Mouse (Mus musculus) forebrain, embryonic 13.5 days (tissue): ENCODE measurements around the gene Usp12. TPM values are rescaled to one million over a fixed set of nuclear protein-coding genes. Genes with fewer than 3 reads are reported as not detected.
A peak's percentile ranks its signal among the peaks of the same experiment; 100 is the strongest.

ENCODE experiments used
- ATAC-seq: fragments of 200-750 bp; cut with Nextera tagmentation; 2 replicates; pipeline ENCODE4 v1.8.0; 2017
- H3K27ac ChIP-seq: fragments of 300-500 bp; sonication (generic); 2 replicates; pipeline ENCODE4 v1.5.1; 2015; ENCODE audit warnings: inconsistent platforms, mild to moderate bottlenecking, moderate library complexity
- H3K27me3 ChIP-seq: fragments of 300-500 bp; sonication (generic); 2 replicates; pipeline ENCODE4 v1.6.1; 2015; ENCODE audit warnings: mild to moderate bottlenecking, inconsistent platforms
- H3K36me3 ChIP-seq: fragments of 300-500 bp; sonication (generic); 2 replicates; pipeline ENCODE4 v1.6.1; 2015; ENCODE audit warnings: mild to moderate bottlenecking, inconsistent platforms; ENCODE audit not compliant: poor library complexity, severe bottlenecking
- H3K4me1 ChIP-seq: fragments of 300-500 bp; sonication (generic); 2 replicates; pipeline ENCODE4 v1.6.1; 2015; ENCODE audit warnings: inconsistent platforms
- H3K4me2 ChIP-seq: fragments of 300-500 bp; sonication (generic); 2 replicates; pipeline ENCODE4 v1.6.1; 2015; ENCODE audit warnings: inconsistent platforms, mild to moderate bottlenecking, moderate library complexity
- H3K4me3 ChIP-seq: fragments of 300-500 bp; sonication (generic); 2 replicates; pipeline ENCODE4 v1.5.1; 2015; ENCODE audit warnings: mild to moderate bottlenecking, inconsistent platforms
- H3K9ac ChIP-seq: fragments of 300-500 bp; sonication (generic); 2 replicates; pipeline ENCODE4 v1.6.1; 2015; ENCODE audit warnings: mild to moderate bottlenecking, inconsistent platforms
- H3K9me3 ChIP-seq: fragments of 300-500 bp; sonication (generic); replicated peaks from 2 replicates; pipeline ENCODE4 v1.6.1; 2016; ENCODE audit warnings: inconsistent platforms
- WGBS: fragments of 180-500 bp; shearing (Covaris S2); methylation state at CpG from one replicate; pipeline ENCODE4 v1.1.7; 2015; 5-methylcytosine and 5-hydroxymethylcytosine counted together
- polyA plus RNA-seq: library from polyadenylated mRNA; unstranded; fragments of >200 nt; fragmentation: Nextera tagmentation; extraction: Ambion mirVana; gene quantifications from 2 replicates; pipeline ENCODE4 v1.2.1, GENCODE M21; 2015

Usp12 gene
- 11.0 and 13.5 TPM in 2 replicates for polyA plus RNA-seq

- H3K4me1 ChIP-seq = peaks cover 35% of the 10 kb centered on the region
- WGBS = under 1% methylated on average over 19 of the region's 51 CpGs
- no peaks in the 10 kb centered on the region for H3K36me3 ChIP-seq
- H3K27ac ChIP-seq = peak within 1 kb of the TSS; percentile 91
- ATAC-seq = peak; percentile 98
- no peaks in the 10 kb centered on the region for H3K27me3 ChIP-seq
- peak within 1 kb of the TSS; percentile 80 for H3K4me2 ChIP-seq
- H3K4me3 ChIP-seq = peak within 1 kb of the TSS; percentile 96
- no peaks in the 10 kb centered on the region for H3K9me3 ChIP-seq
- H3K9ac ChIP-seq = peak within 1 kb of the TSS; percentile 93
These were observed at the start of gene Usp12 for GRCm38 (mm10) chr5:146794853-146795252. Usp12 (minus strand) TSS chr5:146795006.

- H3K4me3 ChIP-seq = peak overlapping the region; percentile 70
- no peaks in the 10 kb centered on the region for H3K9me3 ChIP-seq
- peaks cover 11% of the 10 kb centered on the region for H3K36me3 ChIP-seq
- WGBS = 7% methylated on average over 6 of the region's 6 CpGs
- peak overlapping the region; percentile 77 for H3K27ac ChIP-seq
- no peaks in the 10 kb centered on the region for H3K27me3 ChIP-seq
- peak; percentile 51 for ATAC-seq
- peak overlapping the region; percentile 80 for H3K9ac ChIP-seq
- peaks cover 18% of the 10 kb centered on the region for H3K4me1 ChIP-seq
- H3K4me2 ChIP-seq = peak overlapping the region; percentile 93
These were observed 49.6 kb upstream of the Usp12 start for GRCm38 (mm10) chr5:146844301-146844941.

- H3K27ac ChIP-seq = no peak overlapping the region
- WGBS = 92% methylated on average over 4 of the region's 4 CpGs
- H3K4me2 ChIP-seq = no peak overlapping the region
- no peak overlapping the region for H3K9ac ChIP-seq
- H3K4me3 ChIP-seq = no peak overlapping the region
- H3K4me1 ChIP-seq = peaks cover 18% of the 10 kb centered on the region
- peaks cover 33% of the 10 kb centered on the region for H3K36me3 ChIP-seq
- no peaks in the 10 kb centered on the region for H3K27me3 ChIP-seq
- ATAC-seq = no peak
- H3K9me3 ChIP-seq = no peaks in the 10 kb centered on the region
These were observed 47.2 kb upstream of the Usp12 start for GRCm38 (mm10) chr5:146841996-146842395.

GRCm38 (mm10) chr5:146841301-146841700 lies 46.5 kb upstream of the Usp12 start:
- no peak overlapping the region for H3K9ac ChIP-seq
- 85% methylated on average over 5 of the region's 5 CpGs for WGBS
- no peak overlapping the region for H3K4me3 ChIP-seq
- no peaks in the 10 kb centered on the region for H3K27me3 ChIP-seq
- no peak overlapping the region for H3K27ac ChIP-seq
- no peaks in the 10 kb centered on the region for H3K9me3 ChIP-seq
- no peak for ATAC-seq
- peaks cover 17% of the 10 kb centered on the region for H3K4me1 ChIP-seq
- no peak overlapping the region for H3K4me2 ChIP-seq
- peaks cover 40% of the 10 kb centered on the region for H3K36me3 ChIP-seq

GRCm38 (mm10) chr5:146840422-146840821 lies 45.6 kb upstream of the Usp12 start:
- no peak overlapping the region for H3K27ac ChIP-seq
- 88% methylated on average over 4 of the region's 4 CpGs for WGBS
- peaks cover 49% of the 10 kb centered on the region for H3K36me3 ChIP-seq
- no peak overlapping the region for H3K4me3 ChIP-seq
- ATAC-seq = no peak
- no peaks in the 10 kb centered on the region for H3K9me3 ChIP-seq
- no peak overlapping the region for H3K9ac ChIP-seq
- H3K4me1 ChIP-seq = peaks cover 8% of the 10 kb centered on the region
- H3K27me3 ChIP-seq = no peaks in the 10 kb centered on the region
- no peak overlapping the region for H3K4me2 ChIP-seq

GRCm38 (mm10) chr5:146839760-146840159 lies 45.0 kb upstream of the Usp12 start:
- H3K4me2 ChIP-seq = no peak overlapping the region
- WGBS = 64% methylated on average over 5 of the region's 5 CpGs
- H3K27me3 ChIP-seq = no peaks in the 10 kb centered on the region
- no peak overlapping the region for H3K27ac ChIP-seq
- no peak for ATAC-seq
- H3K4me3 ChIP-seq = no peak overlapping the region
- no peak overlapping the region for H3K9ac ChIP-seq
- H3K9me3 ChIP-seq = no peaks in the 10 kb centered on the region
- H3K36me3 ChIP-seq = peaks cover 56% of the 10 kb centered on the region
- H3K4me1 ChIP-seq = peaks cover 7% of the 10 kb centered on the region

GRCm38 (mm10) chr5:146838836-146839648 lies 44.2 kb upstream of the Usp12 start:
- no peaks in the 10 kb centered on the region for H3K27me3 ChIP-seq
- 61% methylated on average over 12 of the region's 12 CpGs for WGBS
- H3K9ac ChIP-seq = no peak overlapping the region
- H3K9me3 ChIP-seq = no peaks in the 10 kb centered on the region
- peaks cover 62% of the 10 kb centered on the region for H3K36me3 ChIP-seq
- peaks cover 7% of the 10 kb centered on the region for H3K4me1 ChIP-seq
- no peak for ATAC-seq
- no peak overlapping the region for H3K27ac ChIP-seq
- no peak overlapping the region for H3K4me3 ChIP-seq
- no peak overlapping the region for H3K4me2 ChIP-seq

GRCm38 (mm10) chr5:146837967-146838720 lies 43.3 kb upstream of the Usp12 start:
- Histone ChIP-seq H3K4me2 (no peak overlapping the region), H3K4me1 (peaks cover 12% of the 10 kb centered on the region), H3K4me3 (no peak overlapping the region), H3K36me3 (peaks cover 62% of the 10 kb centered on the region), H3K27ac (no peak overlapping the region), H3K9ac (no peak overlapping the region), H3K27me3 (no peaks in the 10 kb centered on the region), H3K9me3 (no peaks in the 10 kb centered on the region)
- WGBS = 68% methylated on average over 7 of the region's 7 CpGs
- no peak for ATAC-seq

- Histone ChIP-seq H3K4me2 (no peak overlapping the region), H3K4me3 (no peak overlapping the region), H3K27ac (no peak overlapping the region), H3K36me3 (peaks cover 56% of the 10 kb centered on the region), H3K4me1 (peaks cover 18% of the 10 kb centered on the region), H3K9ac (no peak overlapping the region), H3K9me3 (no peaks in the 10 kb centered on the region), H3K27me3 (no peaks in the 10 kb centered on the region)
- WGBS = 86% methylated on average over 8 of the region's 8 CpGs
- no peak for ATAC-seq
These were observed 40.2 kb upstream of the Usp12 start for GRCm38 (mm10) chr5:146834959-146835358.

- H3K27ac ChIP-seq = peak overlapping the region; percentile 81; the same call in 1 of the 2 replicates
- H3K4me3 ChIP-seq = peak overlapping the region; percentile 87
- no peaks in the 10 kb centered on the region for H3K9me3 ChIP-seq
- peak overlapping the region; percentile 82 for H3K4me2 ChIP-seq
- H3K27me3 ChIP-seq = no peaks in the 10 kb centered on the region
- no peak for ATAC-seq
- peak overlapping the region; percentile 96 for H3K9ac ChIP-seq
- H3K36me3 ChIP-seq = peaks cover 46% of the 10 kb centered on the region
- WGBS = 25% methylated on average over 8 of the region's 8 CpGs
- peaks cover 18% of the 10 kb centered on the region for H3K4me1 ChIP-seq
These were observed 38.9 kb upstream of the Usp12 start for GRCm38 (mm10) chr5:146833673-146834201.

GRCm38 (mm10) chr5:146832769-146833448 lies 38.1 kb upstream of the Usp12 start, which contains the start of gene Rpl21:
Rpl21 (plus strand) TSS chr5:146832890.
- H3K4me3 ChIP-seq = peak within 1 kb of the TSS; percentile 87
- under 1% methylated on average over 60 of the region's 60 CpGs for WGBS
- peaks cover 18% of the 10 kb centered on the region for H3K4me1 ChIP-seq
- peaks cover 38% of the 10 kb centered on the region for H3K36me3 ChIP-seq
- H3K27ac ChIP-seq = peak within 1 kb of the TSS; percentile 81
- peak; percentile 99 for ATAC-seq
- H3K9me3 ChIP-seq = no peaks in the 10 kb centered on the region
- H3K27me3 ChIP-seq = no peaks in the 10 kb centered on the region
- peak within 1 kb of the TSS; percentile 82 for H3K4me2 ChIP-seq
- peak within 1 kb of the TSS; percentile 96 for H3K9ac ChIP-seq
